Mouse (Mus musculus): ENCODE measurements around the gene Gm17304.

Gene Gm17304

DNA sequence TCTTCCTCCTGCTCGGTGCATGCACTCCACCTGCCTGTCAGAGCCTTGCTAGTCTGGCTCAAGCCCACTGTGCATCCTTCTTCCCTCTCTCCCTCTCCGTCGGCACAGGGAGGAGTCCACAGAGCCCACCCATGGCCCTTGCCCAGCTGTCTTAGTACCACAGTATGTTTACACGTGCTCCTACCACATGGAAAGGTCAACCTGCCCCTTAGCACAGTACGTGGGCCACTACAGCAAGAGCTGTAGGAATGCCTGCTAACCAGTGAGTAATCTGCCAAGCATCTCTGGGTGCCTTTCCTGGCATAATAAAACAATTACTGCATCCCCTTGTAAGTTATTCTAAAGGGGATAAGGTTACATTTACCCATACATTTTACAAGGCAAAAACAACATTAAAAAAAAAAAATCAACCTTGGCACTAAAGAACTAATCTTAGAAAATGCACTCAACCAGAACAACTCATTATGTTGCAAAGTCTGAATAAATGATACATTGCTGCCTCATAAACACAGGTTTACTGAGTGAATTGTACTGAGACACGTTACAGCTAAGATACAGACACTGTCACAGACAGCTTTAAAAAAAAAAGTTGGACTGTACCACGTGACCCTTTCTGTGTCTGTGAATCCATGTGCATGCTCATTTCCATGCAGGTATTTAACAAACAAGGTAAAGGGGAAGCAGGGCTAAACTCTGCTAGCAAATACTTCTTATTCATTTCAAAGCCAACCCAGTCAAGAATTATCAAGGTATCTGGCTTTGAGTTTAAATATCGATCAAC lies 19.7 kb downstream of the Gm17304 start:
- no peak for DNase-seq

DNA sequence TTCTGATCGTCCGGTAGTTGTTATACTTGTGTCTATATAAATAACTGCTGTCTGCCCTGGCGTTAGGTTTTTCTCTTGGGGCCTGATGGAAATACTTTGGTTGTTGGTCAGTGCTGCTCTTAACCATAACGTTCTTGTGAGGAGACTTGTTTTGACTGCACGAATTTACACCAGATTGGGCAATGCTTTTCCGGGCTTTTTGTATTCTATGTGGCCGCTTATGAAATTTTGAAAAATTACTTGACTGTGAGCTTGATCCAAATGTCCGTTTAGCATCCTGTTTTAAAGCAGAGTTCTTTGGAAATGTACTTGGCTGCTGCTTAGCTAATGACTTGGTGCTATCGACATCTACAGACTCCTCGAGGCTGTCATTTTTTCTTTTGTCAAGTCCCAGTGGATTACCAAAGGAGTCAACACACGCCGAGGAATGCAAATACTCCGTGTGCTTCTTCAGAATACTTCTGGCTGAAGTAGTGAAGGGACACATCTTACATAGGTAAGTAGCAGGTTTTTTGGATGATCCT lies 27.6 kb downstream of the Gm17304 start:
- no peak for DNase-seq

DNA sequence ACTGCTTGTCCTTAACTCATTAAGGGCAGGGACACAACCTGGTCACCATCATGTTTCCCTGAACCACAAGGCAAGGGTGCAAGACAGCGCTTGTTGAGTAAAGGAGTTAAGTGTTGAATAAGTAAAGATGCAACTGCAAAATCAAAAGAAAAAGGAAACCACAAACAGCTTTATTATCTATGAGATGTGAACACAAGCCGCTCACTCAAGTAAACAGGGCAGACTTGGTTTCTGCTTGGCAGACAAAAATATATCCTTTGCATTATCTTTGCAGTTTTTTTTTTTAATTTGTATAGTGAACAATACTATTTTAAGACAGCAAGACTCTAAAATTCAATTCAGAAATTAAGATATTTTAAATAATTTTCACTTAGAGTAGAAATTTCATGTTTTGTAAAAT lies 30.7 kb downstream of the Gm17304 start:
- no peak for DNase-seq

GRCm38 (mm10) chr5:106640235-106640809 lies 31.4 kb downstream of the Gm17304 start:
- no peak for DNase-seq

- no peak for DNase-seq
Observed at GRCm38 (mm10) chr5:106641876-106642275, 33.0 kb downstream of the Gm17304 start.

DNA sequence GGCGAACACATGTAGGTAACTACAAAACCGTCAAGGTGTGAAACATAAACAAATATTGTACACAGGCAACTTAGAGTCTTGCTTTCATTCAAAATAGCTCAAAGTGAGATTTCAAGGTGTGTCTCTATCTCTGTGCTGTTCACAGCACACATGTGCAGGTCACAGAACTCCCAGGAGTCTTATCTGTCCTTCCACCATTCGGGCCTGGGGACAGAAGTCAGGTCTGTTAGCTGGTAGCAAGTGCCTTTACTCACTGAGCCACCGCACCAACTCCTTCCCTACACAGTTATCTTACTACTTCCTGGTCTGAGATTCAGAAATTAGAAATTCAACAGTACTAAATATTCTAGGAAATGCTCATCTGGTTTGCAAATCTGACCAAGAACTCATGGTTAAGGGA lies 34.5 kb downstream of the Gm17304 start:
- no peak for DNase-seq

DNA sequence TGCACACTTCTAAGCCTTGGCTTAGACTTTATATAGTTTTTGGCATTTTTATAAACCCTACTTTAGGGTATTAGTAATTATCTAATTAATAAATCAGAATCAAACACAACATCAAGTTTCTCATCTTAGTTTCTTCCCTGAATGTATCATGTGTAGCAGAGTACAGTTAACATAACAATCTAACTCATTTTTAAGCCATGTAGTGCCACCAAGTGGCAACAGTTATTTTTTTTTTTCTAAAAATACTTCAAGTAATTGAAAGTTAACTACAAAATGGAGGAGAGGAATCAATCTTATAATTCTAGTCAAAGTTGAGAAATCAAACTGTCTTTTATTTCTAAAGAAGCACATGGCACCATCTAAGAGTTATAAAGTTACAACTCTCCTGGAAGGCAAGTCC lies 40.5 kb downstream of the Gm17304 start:
- no peak for DNase-seq

DNA sequence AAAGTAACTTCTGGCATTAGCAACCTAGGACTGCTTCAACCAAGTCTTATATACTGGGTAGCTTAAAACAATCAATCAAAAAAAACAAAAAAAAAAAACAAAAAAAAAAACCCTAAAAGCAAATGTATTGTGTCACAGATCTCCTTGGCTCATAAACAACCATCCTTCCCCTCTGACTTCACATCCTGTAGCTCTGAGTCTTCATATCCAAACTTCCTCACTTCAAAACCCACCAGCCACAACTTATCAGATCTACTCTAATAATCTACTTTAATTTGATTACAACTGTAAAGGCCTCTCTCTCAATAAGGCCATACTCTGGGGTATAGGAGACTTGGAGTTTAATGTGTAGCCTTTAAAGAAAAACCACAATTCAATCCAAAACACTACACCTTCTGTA lies 41.1 kb downstream of the Gm17304 start:
- no peak for DNase-seq

- DNase-seq = no peak
Observed at GRCm38 (mm10) chr5:106652220-106652753, 43.4 kb downstream of the Gm17304 start.

GRCm38 (mm10) chr5:106652790-106653328 lies 44.0 kb downstream of the Gm17304 start:
- DNase-seq = no peak

Measured in cerebellum, adult 9-11 months (tissue).